ENCODE assay signal across 11 mouse cellular contexts in the genomic region with DNA sequence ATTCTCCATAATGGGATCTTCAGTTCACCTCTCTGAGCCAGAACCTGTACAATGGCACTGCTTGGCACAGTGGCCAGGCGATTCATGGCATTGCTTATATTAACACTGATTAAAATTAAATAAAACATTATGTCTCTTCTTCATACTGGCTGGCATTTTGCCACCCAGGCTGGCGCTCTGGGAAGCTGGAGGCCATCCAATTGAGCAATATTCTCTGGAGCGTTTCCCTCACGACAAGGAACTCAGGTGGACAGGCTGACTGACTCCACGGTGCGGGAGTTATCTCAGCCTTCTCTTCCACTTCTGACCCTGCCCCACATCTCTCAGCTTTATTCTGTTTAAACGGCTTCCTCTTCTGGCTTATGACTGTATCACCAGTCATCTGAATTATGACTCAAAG. TPM values are rescaled to one million over a fixed set of nuclear protein-coding genes. Genes with fewer than 3 reads are reported as not detected.
DNase-seq lines count a peak whose midpoint lies in the region.
"Had no signal": no experiment of that assay in that cellular context is flagged by ENCODE, and none has a peak within 500 bp of the region (broad histone marks: within the 10 kb centered on the region; RNA-seq: fewer than 3 reads in every experiment).

No protein-coding gene starts in this region.

- peak; percentile 56 for DNase-seq in adrenal gland, adult 2 months
- no peak for DNase-seq in adrenal gland, adult 8-10 months
- peak; percentile 64 for DNase-seq in left cerebral cortex, postnatal 4 days
- DNase-seq in left cerebral cortex, adult 8-10 months (ENCODE audit: low spot score in 2 of 2), result no peak
- DNase-seq in adrenal gland, postnatal 14 days, result peak; percentile 48
- peak; percentile 83 for DNase-seq in cerebellum, adult 9-11 months
- DNase-seq in B cell, adult 2 months, result no peak
- DNase-seq in thymus, postnatal 0 days (ENCODE audit: low spot score), result no peak
- DNase-seq: kidney, adult 9 months; thymus, postnatal 36 days had no signal

- intact Hi-C loops in left cerebral cortex, postnatal 4 days (cut with DNase I), result no loop called here

RNA-seq across cellular contexts. Expression of a gene that starts 33.3 kb away (rescaled TPM):
- total RNA-seq in adrenal gland, adult 2 months (2021), result 10 to 100 TPM; 21.0 to 22.9 TPM
- 24.9 and 34.2 TPM in 2 replicates for polyA plus RNA-seq in adrenal gland, adult 2 months (2012; rRNA removed)
- total RNA-seq in adrenal gland, adult 8-10 months (2022), result 10 to 100 TPM; 23.8 to 26.9 (median 25.3) TPM
- total RNA-seq in left cerebral cortex, postnatal 4 days (2021), result 10 to 100 TPM; 64.9 to 66.0 TPM
- total RNA-seq in left cerebral cortex, adult 8-10 months (2022), result 10 to 100 TPM; 88.1 to 97.5 (median 90.3) TPM
- total RNA-seq in adrenal gland, postnatal 14 days (2021), result 19.2 and 21.2 TPM in 2 replicates
- 0.29 and 0.35 TPM in 2 replicates for polyA plus RNA-seq in thymus, postnatal 0 days (2015; fragmentation: Nextera tagmentation; extraction: Ambion mirVana)
- polyA plus RNA-seq: erythroblast, embryonic 14.5 days had no signal

Comparison
In these comparisons a context has a peak if more than half of its experiments do, and no peak if none do; other contexts are left out.
1. DNase-seq: peak in adrenal gland, adult 2 months (single experiment), left cerebral cortex, postnatal 4 days (single experiment), adrenal gland, postnatal 14 days (single experiment) and cerebellum, adult 9-11 months (single experiment); none in adrenal gland, adult 8-10 months (single experiment), left cerebral cortex, adult 8-10 months (0 of 2), B cell, adult 2 months (0 of 2) and thymus, postnatal 0 days (single experiment).